Mouse (Mus musculus) forebrain, embryonic 12.5 days (tissue): ENCODE data around the gene Rab19. TPM values are rescaled to one million over a fixed set of nuclear protein-coding genes. Genes with fewer than 3 reads are reported as not detected.
"Not testable (repeated sequence)": the region's sequence is repeated elsewhere in the genome, so short reads cannot be mapped to it uniquely, and the experiment has no call there.

Source experiments
- ATAC-seq: fragments of 200-750 bp; cut with Nextera tagmentation; 2 replicates; pipeline ENCODE4 v1.8.0; 2017; ENCODE audit warnings: moderate TSS enrichment; ENCODE audit not compliant: low FRiP score
- H3K27ac ChIP-seq: fragments of 300-500 bp; sonication (generic); 2 replicates; pipeline ENCODE4 v1.5.1; 2016; ENCODE audit warnings: mild to moderate bottlenecking
- H3K27me3 ChIP-seq: fragments of 300-500 bp; sonication (generic); 2 replicates; pipeline ENCODE4 v1.6.1; 2016; ENCODE audit warnings: mild to moderate bottlenecking
- H3K36me3 ChIP-seq: fragments of 300-500 bp; sonication (generic); replicated peaks from 2 replicates; pipeline ENCODE4 v1.6.1; 2016; ENCODE audit warnings: mild to moderate bottlenecking
- H3K4me1 ChIP-seq: fragments of 300-500 bp; sonication (generic); 2 replicates; pipeline ENCODE4 v1.6.1; 2016
- H3K4me2 ChIP-seq: fragments of 300-500 bp; sonication (generic); 2 replicates; pipeline ENCODE4 v1.6.1; 2016; ENCODE audit warnings: mild to moderate bottlenecking, moderate library complexity
- H3K4me3 ChIP-seq: fragments of 300-500 bp; sonication (generic); replicated peaks from 2 replicates; pipeline ENCODE4 v1.5.1; 2016; ENCODE audit warnings: mild to moderate bottlenecking
- H3K9ac ChIP-seq: fragments of 300-500 bp; sonication (generic); 2 replicates; pipeline ENCODE4 v1.6.1; 2016; ENCODE audit warnings: mild to moderate bottlenecking
- H3K9me3 ChIP-seq: fragments of 300-500 bp; sonication (generic); 2 replicates; pipeline ENCODE4 v1.6.1; 2016
- WGBS: fragments of 180-500 bp; shearing (Covaris S2); methylation state at CpG from one replicate; pipeline ENCODE4 v1.1.7; 2016; 5-methylcytosine and 5-hydroxymethylcytosine counted together
- polyA plus RNA-seq: library from polyadenylated mRNA; unstranded; fragments of >200 nt; fragmentation: Nextera tagmentation; extraction: Ambion mirVana; gene quantifications from 2 replicates; pipeline ENCODE4 v1.2.1, GENCODE M21; 2016

The Rab19 gene
- polyA plus RNA-seq, 1 experiment from 2014 or later: 0.36 TPM

GRCm38 (mm10) chr6:39395471-39395870 lies 14.5 kb downstream of the Rab19 start:
- Histone ChIP-seq H3K4me1 (no peaks in the 10 kb centered on the region), H3K36me3 (peaks cover 33% of the 10 kb centered on the region), H3K4me2 (no peak overlapping the region), H3K9ac (no peak overlapping the region), H3K27ac (no peak overlapping the region), H3K27me3 (no peaks in the 10 kb centered on the region), H3K4me3 (no peak overlapping the region), H3K9me3 (no peaks in the 10 kb centered on the region)
- 82% methylated on average over 4 of the region's 4 CpGs for WGBS
- ATAC-seq: no peak

DNA sequence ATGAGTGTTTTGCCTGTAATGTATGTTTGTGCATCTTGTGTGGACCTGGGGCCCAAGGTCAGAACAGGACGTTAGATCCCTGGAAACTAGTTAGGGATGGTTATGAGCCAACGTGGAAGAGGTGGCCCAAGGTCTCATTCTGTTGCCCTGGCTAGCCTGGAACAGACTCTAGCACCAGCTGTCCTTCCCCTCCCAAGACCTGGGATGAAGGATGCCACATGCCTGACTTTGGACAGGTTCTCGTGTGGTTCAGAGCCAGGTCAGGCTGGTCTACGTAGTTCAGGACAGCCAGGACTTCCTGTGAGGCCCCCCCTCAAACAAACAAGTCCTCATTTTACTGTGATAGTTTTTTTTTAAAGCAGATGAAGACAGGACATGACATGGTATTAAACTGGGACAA lies 14.9 kb downstream of the Rab19 start:
- Histone ChIP-seq H3K27ac (no peak overlapping the region), H3K4me2 (no peak overlapping the region), H3K9ac (no peak overlapping the region), H3K4me1 (no peaks in the 10 kb centered on the region), H3K27me3 (no peaks in the 10 kb centered on the region), H3K9me3 (no peaks in the 10 kb centered on the region), H3K36me3 (peaks cover 29% of the 10 kb centered on the region), H3K4me3 (no peak overlapping the region)
- no peak for ATAC-seq
- 88% methylated on average over 4 of the region's 4 CpGs for WGBS

- H3K4me2 ChIP-seq: no peak overlapping the region
- no peaks in the 10 kb centered on the region for H3K4me1 ChIP-seq
- H3K4me3 ChIP-seq: no peak overlapping the region
- WGBS: 94% methylated on average over 6 of the region's 6 CpGs
- no peaks in the 10 kb centered on the region for H3K9me3 ChIP-seq
- peaks cover 32% of the 10 kb centered on the region for H3K36me3 ChIP-seq
- no peak overlapping the region for H3K9ac ChIP-seq
- H3K27me3 ChIP-seq: no peaks in the 10 kb centered on the region
- H3K27ac ChIP-seq: no peak overlapping the region
- no peak for ATAC-seq
Observed at GRCm38 (mm10) chr6:39397046-39397445, 16.1 kb downstream of the Rab19 start.

DNA sequence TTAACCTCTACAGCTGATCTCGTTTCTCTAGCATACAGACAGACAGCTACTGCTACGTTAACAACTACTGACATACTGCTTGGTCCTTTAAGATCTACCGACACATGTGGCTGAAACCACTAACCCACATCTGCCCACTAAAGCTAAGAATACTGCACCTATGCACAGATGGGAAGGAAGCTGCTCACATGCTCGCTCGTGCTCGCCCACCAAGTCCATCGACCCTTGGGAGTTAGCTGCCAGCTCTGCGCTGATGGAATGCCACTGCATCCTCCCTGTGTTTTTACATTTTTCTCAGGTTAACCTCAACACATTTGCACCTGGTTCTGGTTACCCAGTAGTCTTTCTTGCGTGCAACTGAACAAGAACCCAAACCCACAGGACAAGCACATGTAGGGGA lies 17.4 kb downstream of the Rab19 start:
- Histone ChIP-seq H3K9me3 (no peaks in the 10 kb centered on the region), H3K4me3 (no peak overlapping the region), H3K27me3 (no peaks in the 10 kb centered on the region), H3K36me3 (peaks cover 35% of the 10 kb centered on the region), H3K4me2 (no peak overlapping the region), H3K27ac (no peak overlapping the region), H3K9ac (no peak overlapping the region), H3K4me1 (no peaks in the 10 kb centered on the region)
- ATAC-seq: no peak
- WGBS: 94% methylated on average over 9 of the region's 9 CpGs

DNA sequence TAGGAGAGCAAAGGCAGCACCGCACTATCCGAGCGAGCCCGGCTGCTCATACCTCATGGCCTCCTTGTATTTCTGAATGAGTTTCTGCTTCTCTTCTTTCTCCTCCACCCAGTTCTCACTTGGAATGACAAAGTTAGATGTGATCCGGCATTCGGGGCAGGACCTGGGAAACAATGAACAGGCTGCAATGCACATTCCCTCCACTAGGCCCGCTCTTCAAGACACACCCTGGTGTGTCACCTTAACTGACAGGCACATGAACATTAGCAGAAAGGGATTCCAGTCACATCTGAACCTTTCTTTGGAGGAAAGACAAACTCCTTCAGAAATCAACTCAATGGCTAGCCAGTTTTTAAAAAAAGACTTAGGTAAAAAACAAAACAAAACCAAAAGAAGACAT lies 19.4 kb downstream of the Rab19 start:
- 57% methylated on average over 7 of the region's 7 CpGs for WGBS
- Histone ChIP-seq H3K9ac (no peak overlapping the region), H3K4me1 (no peaks in the 10 kb centered on the region), H3K4me2 (no peak overlapping the region), H3K4me3 (no peak overlapping the region), H3K27ac (no peak overlapping the region), H3K27me3 (no peaks in the 10 kb centered on the region), H3K9me3 (no peaks in the 10 kb centered on the region), H3K36me3 (peaks cover 51% of the 10 kb centered on the region)
- ATAC-seq: no peak

DNA sequence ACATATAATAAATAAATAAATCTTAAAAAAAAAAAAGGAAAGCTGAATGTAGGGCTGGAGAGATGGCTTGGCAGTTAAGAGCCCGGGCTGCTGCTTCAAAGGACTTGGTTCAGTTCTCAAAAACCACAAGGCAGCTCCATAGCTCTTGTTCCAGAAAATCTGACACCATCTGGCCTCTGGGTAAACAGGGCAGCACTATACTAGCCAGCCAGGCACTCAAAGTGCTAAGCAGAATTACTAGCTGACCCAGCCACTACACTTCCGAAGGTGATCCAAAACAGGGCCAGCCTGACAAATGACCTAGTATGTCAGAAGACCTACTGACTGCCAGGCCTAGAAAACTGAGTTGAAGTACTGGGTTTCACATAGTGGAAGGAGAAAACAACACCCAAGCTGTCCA lies 22.2 kb downstream of the Rab19 start:
- Histone ChIP-seq H3K4me2 (no peak overlapping the region), H3K9me3 (no peaks in the 10 kb centered on the region), H3K9ac (no peak overlapping the region), H3K4me1 (no peaks in the 10 kb centered on the region), H3K27me3 (no peaks in the 10 kb centered on the region), H3K36me3 (peaks cover 62% of the 10 kb centered on the region), H3K4me3 (no peak overlapping the region), H3K27ac (no peak overlapping the region)
- no peak for ATAC-seq
- 91% methylated on average over 2 of the region's 2 CpGs for WGBS

- Histone ChIP-seq H3K27me3 (no peaks in the 10 kb centered on the region), H3K4me1 (no peaks in the 10 kb centered on the region), H3K27ac (no peak overlapping the region), H3K4me2 (no peak overlapping the region), H3K9ac (no peak overlapping the region), H3K9me3 (no peaks in the 10 kb centered on the region), H3K4me3 (no peak overlapping the region), H3K36me3 (peaks cover 44% of the 10 kb centered on the region)
- WGBS: 95% methylated on average over 5 of the region's 5 CpGs
- ATAC-seq: no peak
Observed at GRCm38 (mm10) chr6:39406480-39406879, 25.5 kb downstream of the Rab19 start.

GRCm38 (mm10) chr6:39414106-39414505 lies 33.1 kb downstream of the Rab19 start:
- Histone ChIP-seq H3K4me2 (no peak overlapping the region), H3K9ac (no peak overlapping the region), H3K9me3 (no peaks in the 10 kb centered on the region), H3K36me3 (peaks cover 6% of the 10 kb centered on the region; the same call in 1 of the 2 replicates), H3K4me3 (no peak overlapping the region), H3K27me3 (no peaks in the 10 kb centered on the region), H3K27ac (no peak overlapping the region), H3K4me1 (peaks cover 13% of the 10 kb centered on the region; the same call in 1 of the 2 replicates)
- no peak for ATAC-seq
- WGBS: 63% methylated on average over 1 of the region's 1 CpGs

- ATAC-seq: no peak
- WGBS: 37% methylated on average over 3 of the region's 5 CpGs
Observed at GRCm38 (mm10) chr6:39415762-39416161, 34.8 kb downstream of the Rab19 start.

GRCm38 (mm10) chr6:39416654-39417053 lies 35.7 kb downstream of the Rab19 start:
- H3K9ac ChIP-seq, H3K36me3 ChIP-seq, H3K9me3 ChIP-seq, H3K4me3 ChIP-seq, H3K4me2 ChIP-seq, ATAC-seq, H3K27ac ChIP-seq, H3K27me3 ChIP-seq: not testable (repeated sequence)
- H3K4me1 ChIP-seq: peaks cover 13% of the 10 kb centered on the region; the same call in 1 of the 2 replicates

More at GRCm38 (mm10) chr6:39415762-39416161, 34.8 kb downstream of the Rab19 start:
- Histone ChIP-seq H3K4me3 (no peak overlapping the region), H3K9ac (no peak overlapping the region), H3K27me3 (no peaks in the 10 kb centered on the region), H3K9me3 (no peaks in the 10 kb centered on the region), H3K36me3 (no peaks in the 10 kb centered on the region), H3K27ac (no peak overlapping the region), H3K4me2 (no peak overlapping the region), H3K4me1 (peaks cover 13% of the 10 kb centered on the region; the same call in 1 of the 2 replicates)

DNA sequence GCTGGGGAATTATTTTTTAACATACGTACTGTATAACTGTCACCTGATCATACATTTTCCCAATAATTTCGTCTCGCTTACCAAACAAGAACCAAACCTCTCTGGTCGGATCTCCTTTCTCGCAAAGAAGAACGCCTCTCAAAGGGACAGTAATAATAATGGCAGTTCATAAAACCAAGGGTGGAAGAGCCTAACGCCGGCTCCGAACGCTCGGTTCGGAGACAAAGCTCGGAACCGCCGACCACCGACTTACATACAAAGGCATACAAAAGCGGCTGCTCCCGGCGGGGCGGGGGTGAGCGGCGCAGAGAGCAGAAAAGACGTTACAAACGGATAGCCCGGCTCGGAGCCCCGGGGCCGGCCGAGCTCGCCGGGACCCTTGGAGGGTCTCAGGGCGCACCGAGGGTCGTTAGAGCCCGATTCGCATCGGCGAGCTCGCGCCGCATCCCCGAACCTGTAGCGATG lies 38.4 kb downstream of the Rab19 start:
- H3K9ac ChIP-seq: peak overlapping the region; percentile 93
- no peak for ATAC-seq

GRCm38 (mm10) chr6:39419851-39420721 lies 39.1 kb downstream of the Rab19 start, which contains the start of gene Mkrn1:
TSS of gene Mkrn1 (minus strand) at chr6:39420462.
- peaks cover 8% of the 10 kb centered on the region; the same call in 1 of the 2 replicates for H3K4me1 ChIP-seq
- H3K36me3 ChIP-seq: no peaks in the 10 kb centered on the region
- peak; percentile 95 for ATAC-seq
- H3K27ac ChIP-seq: peak within 1 kb of the TSS; percentile 95
- H3K9ac ChIP-seq: peak within 1 kb of the TSS; percentile 93
- H3K27me3 ChIP-seq: 0 out of 2 replicates have a peak, but pooled peaks cover 9% of the 10 kb centered on the region
- WGBS: under 1% methylated on average over 78 of the region's 82 CpGs
- peak within 1 kb of the TSS; percentile 97 for H3K4me3 ChIP-seq
- peak within 1 kb of the TSS; percentile 60 for H3K4me2 ChIP-seq
- no peaks in the 10 kb centered on the region for H3K9me3 ChIP-seq

More for the DNA sequence above, 38.4 kb downstream of the Rab19 start:
- H3K4me2 ChIP-seq: peak overlapping the region; percentile 60
- no peaks in the 10 kb centered on the region for H3K9me3 ChIP-seq
- H3K4me3 ChIP-seq: peak overlapping the region; percentile 97
- peaks cover 8% of the 10 kb centered on the region; the same call in 1 of the 2 replicates for H3K4me1 ChIP-seq
- 0 out of 2 replicates have a peak, but pooled peaks cover 9% of the 10 kb centered on the region for H3K27me3 ChIP-seq
- under 1% methylated on average over 43 of the region's 43 CpGs for whole genome bisulfite sequencing
- no peaks in the 10 kb centered on the region for H3K36me3 ChIP-seq
- peak overlapping the region; percentile 95 for H3K27ac ChIP-seq
